ENCODE assay signal across 33 mouse cellular contexts in the genomic region with DNA sequence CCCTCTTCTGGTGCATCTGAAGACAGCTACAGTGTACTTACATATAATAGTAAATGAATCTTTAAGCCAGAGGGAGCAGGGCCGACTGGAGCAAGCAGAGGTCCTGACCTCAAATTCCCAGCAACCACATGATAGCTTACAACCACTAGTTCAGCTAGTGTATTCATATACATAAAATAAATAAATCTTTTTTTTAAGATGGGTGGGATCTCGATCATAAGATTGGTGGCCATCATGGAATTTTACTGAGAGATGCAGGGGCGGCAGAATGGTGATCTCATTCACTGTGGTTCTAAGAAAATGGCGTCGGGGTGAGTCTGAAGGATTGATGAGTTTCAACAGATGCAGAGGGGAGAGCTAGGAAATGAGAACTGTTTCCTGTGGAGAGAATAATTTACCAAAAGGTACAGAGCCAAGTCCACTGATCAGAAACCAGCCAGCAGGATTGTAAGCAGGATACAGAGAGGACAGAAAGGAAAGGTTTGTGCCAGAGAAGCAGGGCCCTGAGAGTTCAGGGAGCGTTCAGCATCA. TPM values are rescaled to one million over a fixed set of nuclear protein-coding genes. Genes with fewer than 3 reads are reported as not detected.
A peak's percentile ranks its signal among the peaks of the same experiment; 100 is the strongest.
DNase-seq lines count a peak whose midpoint lies in the region; ATAC-seq and TF ChIP-seq lines count a peak whose summit lies in the region.
"Had no signal": no experiment of that assay in that cellular context is flagged by ENCODE, and none has a peak within 500 bp of the region (broad histone marks: within the 10 kb centered on the region; RNA-seq: fewer than 3 reads in every experiment).

No protein-coding gene starts in this region.

- H3K79me3 ChIP-seq in C2C12 (ENCODE audit: low read depth), result no peaks in the 10 kb centered on the region

- no peak for TF ChIP-seq CTCF in kidney, postnatal 0 days (IDR thresholded peaks at IDR 0.05; ENCODE audit: low read depth)
- no peak for TF ChIP-seq CTCF in C2C12 (IDR thresholded peaks at IDR 0.05; ENCODE audit: control insufficient read depth, insufficient read depth, insufficient read length)

- ATAC-seq in heart, embryonic 12.5 days (ENCODE audit: insufficient number of reproducible peaks, low FRiP score), result no peak
- ATAC-seq in kidney, postnatal 0 days (replicated peaks; ENCODE audit: low FRiP score, low read depth), result 0 out of 2 replicates have a peak, but pooled peaks have one; percentile 25
- ATAC-seq: forebrain, postnatal 0 days; intestine, embryonic 16.5 days; liver, embryonic 12.5 days; liver, postnatal 0 days; midbrain, embryonic 16.5 days had no signal

- H3K36me3 ChIP-seq in heart, embryonic 12.5 days, result no peaks in the 10 kb centered on the region
- H3K36me3 ChIP-seq in kidney, postnatal 0 days (ENCODE audit: insufficient read depth, low read length), result no peaks in the 10 kb centered on the region
- H3K36me3 ChIP-seq in C2C12 (ENCODE audit: control insufficient read depth, insufficient read depth) (no peaks in the 10 kb centered on the region), myocyte (ENCODE audit: control insufficient read depth, insufficient read depth) (no peaks in the 10 kb centered on the region)
- H3K36me3 ChIP-seq: embryonic facial prominence, embryonic 13.5 days; forebrain, embryonic 12.5 days; G1E; heart, embryonic 10.5 days; hindbrain, embryonic 13.5 days; limb, embryonic 13.5 days; liver, embryonic 12.5 days; neural tube, embryonic 12.5 days had no signal

- H3K9ac ChIP-seq in heart, embryonic 12.5 days, result no peak overlapping the region
- no peak overlapping the region for H3K9ac ChIP-seq in kidney, postnatal 0 days (ENCODE audit: low read depth, low read length)
- H3K9ac ChIP-seq: embryonic facial prominence, embryonic 13.5 days; forebrain, embryonic 12.5 days; forebrain, postnatal 0 days; hindbrain, embryonic 13.5 days; limb, embryonic 13.5 days; liver, embryonic 12.5 days; liver, postnatal 0 days; neural tube, embryonic 12.5 days had no signal

- H3K4me3 ChIP-seq in heart, embryonic 12.5 days, result no peak overlapping the region
- no peak overlapping the region for H3K4me3 ChIP-seq in kidney, postnatal 0 days (replicated peaks; ENCODE audit: low read depth, low read length)
- no peak overlapping the region for H3K4me3 ChIP-seq in C2C12 (ENCODE audit: insufficient read depth, poor library complexity, severe bottlenecking)
- H3K4me3 ChIP-seq in myocyte, result no peak overlapping the region
- H3K4me3 ChIP-seq: embryonic facial prominence, embryonic 13.5 days; erythroblast, embryonic 14.5 days; forebrain, embryonic 12.5 days; heart, embryonic 10.5 days; hindbrain, embryonic 13.5 days; layer of hippocampus, adult 2 months; left cerebral cortex, adult 2 months; limb, embryonic 13.5 days; liver, embryonic 12.5 days; neural tube, embryonic 12.5 days had no signal

- H3K9me3 ChIP-seq in heart, embryonic 12.5 days (replicated peaks), result no peaks in the 10 kb centered on the region
- no peaks in the 10 kb centered on the region for H3K9me3 ChIP-seq in kidney, postnatal 0 days (replicated peaks; ENCODE audit: low read length)
- H3K9me3 ChIP-seq: embryonic facial prominence, embryonic 13.5 days; forebrain, embryonic 12.5 days; G1E; heart, embryonic 10.5 days; hindbrain, embryonic 13.5 days; limb, embryonic 13.5 days; liver, embryonic 12.5 days; neural tube, embryonic 12.5 days had no signal

- 0 out of 2 replicates have a peak, but pooled peaks cover 5% of the 10 kb centered on the region for H3K4me1 ChIP-seq in heart, embryonic 12.5 days (replicated peaks)
- H3K4me1 ChIP-seq in kidney, postnatal 0 days (replicated peaks; ENCODE audit: insufficient read depth, low read length), result no peaks in the 10 kb centered on the region
- H3K4me1 ChIP-seq: embryonic facial prominence, embryonic 13.5 days; forebrain, embryonic 12.5 days; heart, embryonic 10.5 days; hindbrain, embryonic 13.5 days; limb, embryonic 13.5 days; liver, embryonic 12.5 days; neural tube, embryonic 12.5 days had no signal

- H3K27ac ChIP-seq in heart, embryonic 12.5 days (ENCODE audit: poor library complexity, severe bottlenecking), result peak overlapping the region; percentile 47; the same call in 1 of the 2 replicates
- no peak overlapping the region for H3K27ac ChIP-seq in kidney, postnatal 0 days
- H3K27ac ChIP-seq: embryonic facial prominence, embryonic 13.5 days; forebrain, embryonic 12.5 days; heart, embryonic 10.5 days; hindbrain, embryonic 13.5 days; layer of hippocampus, adult 2 months; left cerebral cortex, adult 2 months; limb, embryonic 13.5 days; liver, embryonic 12.5 days; neural tube, embryonic 12.5 days had no signal

- no peaks in the 10 kb centered on the region for H3K79me2 ChIP-seq in C2C12 (ENCODE audit: control insufficient read depth, insufficient read depth)
- no peaks in the 10 kb centered on the region for H3K79me2 ChIP-seq in myocyte (ENCODE audit: control insufficient read depth, insufficient read depth)

- 80% methylated on average over 6 of the region's 6 CpGs for WGBS in heart, embryonic 12.5 days
- WGBS in kidney, postnatal 0 days, result 54% methylated on average over 6 of the region's 6 CpGs

- TF ChIP-seq POLR2A in myocyte (IDR thresholded peaks at IDR 0.05; ENCODE audit: insufficient read length, low read depth), result no peak

- intact Hi-C loops in heart, postnatal 25 days (cut with DNase I), result loop anchor here (2.0 kb wide), 1 partner anchor 68 kb away; no protein-coding TSS in a partner anchor

- H3K27me3 ChIP-seq in heart, embryonic 12.5 days (replicated peaks), result no peaks in the 10 kb centered on the region
- H3K27me3 ChIP-seq in kidney, postnatal 0 days (ENCODE audit: insufficient read depth, low read length), result no peaks in the 10 kb centered on the region
- H3K27me3 ChIP-seq in C2C12 (ENCODE audit: control insufficient read depth, insufficient read depth, insufficient read length) (no peaks in the 10 kb centered on the region), myocyte (ENCODE audit: control insufficient read depth, insufficient read depth, insufficient read length) (no peaks in the 10 kb centered on the region)
- H3K27me3 ChIP-seq: embryonic facial prominence, embryonic 13.5 days; forebrain, embryonic 12.5 days; hindbrain, embryonic 13.5 days; limb, embryonic 13.5 days; liver, embryonic 12.5 days; neural tube, embryonic 12.5 days had no signal

- no peak for DNase-seq in heart, postnatal 25 days (ENCODE audit: low spot score)
- peak; percentile 40 for DNase-seq in kidney, postnatal 0 days (ENCODE audit: low spot score)
- no peak for DNase-seq in kidney, postnatal 25 days
- DNase-seq in thymus, postnatal 4 days, result no peak
- DNase-seq: adrenal gland, postnatal 14 days; cerebellum, adult 11 months; cerebellum, postnatal 10 days; forebrain, postnatal 0 days; gastrocnemius, postnatal 14 days; heart, postnatal 4 days; kidney, adult 9 months; kidney, postnatal 36 days; liver, postnatal 0 days; lung, postnatal 36 days; right cerebral cortex, adult 18-20 months; right cerebral cortex, postnatal 4 days had no signal

- no peak overlapping the region for H3K4me2 ChIP-seq in heart, embryonic 12.5 days
- no peak overlapping the region for H3K4me2 ChIP-seq in kidney, postnatal 0 days (ENCODE audit: low read length)
- peak overlapping the region; percentile 84 for H3K4me2 ChIP-seq in myocyte (ENCODE audit: low read depth)
- H3K4me2 ChIP-seq: embryonic facial prominence, embryonic 13.5 days; forebrain, embryonic 12.5 days; hindbrain, embryonic 13.5 days; limb, embryonic 13.5 days; liver, embryonic 12.5 days; midbrain, embryonic 11.5 days; neural tube, embryonic 12.5 days had no signal

- H3ac ChIP-seq in C2C12 (ENCODE audit: control insufficient read depth, insufficient read length, low read depth) (peak overlapping the region; percentile 62), myocyte (ENCODE audit: control insufficient read depth, insufficient read length) (no peak overlapping the region)

TF ChIP-seq in C2C12, 6 proteins besides CTCF, POLR2A, EP300 and RAD21:
- peak; percentile 18 for TF ChIP-seq MAX (IDR thresholded peaks at IDR 0.05)
- no peak for TF ChIP-seq FOSL1 (IDR thresholded peaks at IDR 0.05; ENCODE audit: insufficient read depth, low read length, poor library complexity, severe bottlenecking)
- TF ChIP-seq MYOG (IDR thresholded peaks at IDR 0.05; ENCODE audit: control insufficient read depth, extremely low read depth, insufficient read length), result no peak
- no peak for TF ChIP-seq CEBPB (IDR thresholded peaks at IDR 0.05; ENCODE audit: low read depth)
- peak; percentile 33 for TF ChIP-seq USF1 (IDR thresholded peaks at IDR 0.05; ENCODE audit: low read depth)
- TF ChIP-seq MYOD1 (IDR thresholded peaks at IDR 0.05; ENCODE audit: control insufficient read depth, insufficient read length, low read depth), result peak; percentile 85

TF ChIP-seq in myocyte, 11 proteins besides CTCF, POLR2A, EP300 and RAD21:
- peak in 2 of 3 experiments; percentile 54 to 62 for TF ChIP-seq MYOD1 (IDR thresholded peaks at IDR 0.05; ENCODE audit: control insufficient read depth in 1 of 3, insufficient read length in 2 of 3, low read depth in 2 of 3)
- no peak for TF ChIP-seq TCF12 (IDR thresholded peaks at IDR 0.05; ENCODE audit: insufficient read depth, poor library complexity, severe bottlenecking)
- peak; percentile 16 for TF ChIP-seq SRF (IDR thresholded peaks at IDR 0.05; ENCODE audit: control insufficient read depth, insufficient read length, low read depth)

RNA-seq across cellular contexts. Expression of gene Dap, which starts 37.7 kb away (rescaled TPM):
- 51.6 and 59.1 TPM in 2 replicates for polyA plus RNA-seq in heart, embryonic 12.5 days (2016; fragmentation: Nextera tagmentation; extraction: Ambion mirVana)
- total RNA-seq in heart, postnatal 25 days (2021), result 10 to 100 TPM; 20.4 to 20.7 TPM
- polyA plus RNA-seq in kidney, postnatal 0 days (2015; fragmentation: Nextera tagmentation; extraction: Ambion mirVana), result 127 and 131 TPM in 2 replicates
- polyA plus RNA-seq in C2C12 (2012; fragmentation: generic; extraction: Trizol), result 566 TPM
- polyA plus RNA-seq in myocyte (2012; fragmentation: generic; extraction: Trizol), result 417 TPM
